Mouse (Mus musculus): Measurements from ENCODE around the gene Gsg1l2. TPM values are rescaled to one million over a fixed set of nuclear protein-coding genes. Genes with fewer than 3 reads are reported as not detected.

The Gsg1l2 gene
- polyA plus RNA-seq, 1 experiment from 2014 or later: 0.23 TPM

- 13% methylated on average over 8 of the region's 8 CpGs for WGBS
These were observed 1.8 kb upstream of the Gsg1l2 start for GRCm38 (mm10) chr11:67772577-67772976.

GRCm38 (mm10) chr11:67790182-67790581 lies 15.8 kb downstream of the Gsg1l2 start:
- H3K9me3 ChIP-seq (ENCODE audit: control insufficient read depth): no peaks in the 10 kb centered on the region
- no peak for ATAC-seq
- H3K4me1 ChIP-seq (replicated peaks; ENCODE audit: control insufficient read depth, insufficient read depth, low read length): no peaks in the 10 kb centered on the region
- H3K27me3 ChIP-seq (replicated peaks; ENCODE audit: control insufficient read depth, insufficient read depth, low read length): no peaks in the 10 kb centered on the region
- H3K4me3 ChIP-seq (ENCODE audit: low read depth, low read length): no peak overlapping the region
- H3K27ac ChIP-seq (ENCODE audit: low read depth, low read length): no peak overlapping the region
- no peak for TF ChIP-seq CTCF (IDR thresholded peaks at IDR 0.05; ENCODE audit: low read depth)
- H3K4me2 ChIP-seq (replicated peaks; ENCODE audit: low read depth): no peak overlapping the region
- no peak overlapping the region for H3K9ac ChIP-seq (ENCODE audit: low read depth, low read length)
- no peaks in the 10 kb centered on the region for H3K36me3 ChIP-seq (ENCODE audit: control insufficient read depth, insufficient read depth)
- 72% methylated on average over 11 of the region's 11 CpGs for WGBS

More at GRCm38 (mm10) chr11:67772577-67772976, 1.8 kb upstream of the Gsg1l2 start:
- no peak overlapping the region for H3K4me3 ChIP-seq (ENCODE audit: low read depth, low read length)
- no peaks in the 10 kb centered on the region for H3K9me3 ChIP-seq (ENCODE audit: control insufficient read depth)
- TF ChIP-seq CTCF (IDR thresholded peaks at IDR 0.05; ENCODE audit: low read depth): peak; percentile 65
- no peaks in the 10 kb centered on the region for H3K36me3 ChIP-seq (ENCODE audit: control insufficient read depth, insufficient read depth)
- H3K4me1 ChIP-seq (replicated peaks; ENCODE audit: control insufficient read depth, insufficient read depth, low read length): no peaks in the 10 kb centered on the region
- H3K27ac ChIP-seq (ENCODE audit: low read depth, low read length): no peak overlapping the region
- no peak for ATAC-seq
- no peak overlapping the region for H3K4me2 ChIP-seq (replicated peaks; ENCODE audit: low read depth)
- H3K9ac ChIP-seq (ENCODE audit: low read depth, low read length): no peak overlapping the region
- no peaks in the 10 kb centered on the region for H3K27me3 ChIP-seq (replicated peaks; ENCODE audit: control insufficient read depth, insufficient read depth, low read length)

GRCm38 (mm10) chr11:67797931-67798330 lies 23.5 kb downstream of the Gsg1l2 start, which contains the start of gene Dhrs7c:
TSS of gene Dhrs7c (plus strand) at chr11:67798187.
- no peaks in the 10 kb centered on the region for H3K27me3 ChIP-seq (replicated peaks; ENCODE audit: control insufficient read depth, insufficient read depth, low read length)
- no peak within 1 kb of the TSS for H3K4me3 ChIP-seq (ENCODE audit: low read depth, low read length)
- no peak within 1 kb of the TSS for H3K27ac ChIP-seq (ENCODE audit: low read depth, low read length)
- WGBS: 70% methylated on average over 7 of the region's 7 CpGs
- no peak for ATAC-seq
- H3K9ac ChIP-seq (ENCODE audit: low read depth, low read length): no peak within 1 kb of the TSS
- H3K4me1 ChIP-seq (replicated peaks; ENCODE audit: control insufficient read depth, insufficient read depth, low read length): no peaks in the 10 kb centered on the region
- no peak for TF ChIP-seq CTCF (IDR thresholded peaks at IDR 0.05; ENCODE audit: low read depth)
- H3K36me3 ChIP-seq (ENCODE audit: control insufficient read depth, insufficient read depth): no peaks in the 10 kb centered on the region
- no peaks in the 10 kb centered on the region for H3K9me3 ChIP-seq (ENCODE audit: control insufficient read depth)
- H3K4me2 ChIP-seq (replicated peaks; ENCODE audit: low read depth): no peak within 1 kb of the TSS

DNA sequence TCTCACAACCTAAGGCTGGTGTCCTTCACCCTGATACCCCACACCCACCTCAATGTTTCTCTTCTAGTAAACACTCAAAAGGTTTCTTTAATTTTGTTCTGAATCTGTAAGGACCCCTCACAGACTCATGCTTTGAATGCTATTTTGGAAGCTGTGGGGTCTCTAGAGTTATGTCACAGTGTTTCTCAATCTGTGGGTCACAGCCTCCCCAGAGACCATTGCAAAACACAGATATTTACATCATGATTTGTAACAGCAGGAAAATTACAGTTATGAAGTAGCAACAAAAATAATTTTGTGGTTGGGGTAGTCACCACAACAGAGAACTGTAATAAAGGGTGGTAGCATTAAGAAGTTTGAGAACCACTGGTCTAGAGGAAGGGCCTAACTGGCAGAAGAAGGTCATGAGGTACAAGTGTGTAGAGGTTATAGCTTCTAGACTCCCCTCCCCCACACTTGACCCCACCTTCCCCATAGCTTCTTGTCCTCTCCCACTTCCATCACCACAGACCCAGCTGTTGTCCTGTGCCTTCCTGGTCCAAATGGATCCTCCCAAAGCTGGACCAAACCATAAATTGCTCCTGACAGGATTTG lies 25.8 kb downstream of the Gsg1l2 start:
- no peak overlapping the region for H3K9ac ChIP-seq (ENCODE audit: low read depth, low read length)
- TF ChIP-seq CTCF (IDR thresholded peaks at IDR 0.05; ENCODE audit: low read depth): no peak
- H3K9me3 ChIP-seq (ENCODE audit: control insufficient read depth): no peaks in the 10 kb centered on the region
- H3K4me1 ChIP-seq (replicated peaks; ENCODE audit: control insufficient read depth, insufficient read depth, low read length): no peaks in the 10 kb centered on the region
- H3K27ac ChIP-seq (ENCODE audit: low read depth, low read length): no peak overlapping the region
- no peaks in the 10 kb centered on the region for H3K36me3 ChIP-seq (ENCODE audit: control insufficient read depth, insufficient read depth)
- H3K4me2 ChIP-seq (replicated peaks; ENCODE audit: low read depth): no peak overlapping the region
- H3K4me3 ChIP-seq (ENCODE audit: low read depth, low read length): no peak overlapping the region
- ATAC-seq: no peak
- no peaks in the 10 kb centered on the region for H3K27me3 ChIP-seq (replicated peaks; ENCODE audit: control insufficient read depth, insufficient read depth, low read length)

- Histone ChIP-seq H3K4me3 (ENCODE audit: low read depth, low read length) (no peak overlapping the region), H3K4me1 (replicated peaks; ENCODE audit: control insufficient read depth, insufficient read depth, low read length) (no peaks in the 10 kb centered on the region), H3K27me3 (replicated peaks; ENCODE audit: control insufficient read depth, insufficient read depth, low read length) (no peaks in the 10 kb centered on the region), H3K9ac (ENCODE audit: low read depth, low read length) (no peak overlapping the region), H3K27ac (ENCODE audit: low read depth, low read length) (no peak overlapping the region), H3K9me3 (ENCODE audit: control insufficient read depth) (no peaks in the 10 kb centered on the region), H3K4me2 (replicated peaks; ENCODE audit: low read depth) (no peak overlapping the region), H3K36me3 (ENCODE audit: control insufficient read depth, insufficient read depth) (no peaks in the 10 kb centered on the region)
- no peak for TF ChIP-seq CTCF (IDR thresholded peaks at IDR 0.05; ENCODE audit: low read depth)
- no peak for ATAC-seq
- 48% methylated on average over 8 of the region's 8 CpGs for WGBS
These were observed 26.8 kb downstream of the Gsg1l2 start for GRCm38 (mm10) chr11:67801169-67801568.

GRCm38 (mm10) chr11:67805538-67805937 lies 31.1 kb downstream of the Gsg1l2 start:
- no peaks in the 10 kb centered on the region for H3K36me3 ChIP-seq (ENCODE audit: control insufficient read depth, insufficient read depth)
- no peaks in the 10 kb centered on the region for H3K9me3 ChIP-seq (ENCODE audit: control insufficient read depth)
- ATAC-seq: no peak
- peak; percentile 41 for TF ChIP-seq CTCF (IDR thresholded peaks at IDR 0.05; ENCODE audit: low read depth)
- H3K27me3 ChIP-seq (replicated peaks; ENCODE audit: control insufficient read depth, insufficient read depth, low read length): no peaks in the 10 kb centered on the region
- no peaks in the 10 kb centered on the region for H3K4me1 ChIP-seq (replicated peaks; ENCODE audit: control insufficient read depth, insufficient read depth, low read length)
- H3K4me2 ChIP-seq (replicated peaks; ENCODE audit: low read depth): no peak overlapping the region
- no peak overlapping the region for H3K4me3 ChIP-seq (ENCODE audit: low read depth, low read length)
- H3K9ac ChIP-seq (ENCODE audit: low read depth, low read length): no peak overlapping the region
- WGBS: 98% methylated on average over 1 of the region's 1 CpGs
- no peak overlapping the region for H3K27ac ChIP-seq (ENCODE audit: low read depth, low read length)
